Mouse (Mus musculus) hindbrain, embryonic 11.5 days (tissue): Measurements from ENCODE around the gene Cacna2d4. TPM values are rescaled to one million over a fixed set of nuclear protein-coding genes. Genes with fewer than 3 reads are reported as not detected.
"Not testable (repeated sequence)": the region's sequence is repeated elsewhere in the genome, so short reads cannot be mapped to it uniquely, and the experiment has no call there.

Experiments
- ATAC-seq: fragments of 200-750 bp; cut with Nextera tagmentation; 2 replicates; pipeline ENCODE4 v1.8.0; 2017; ENCODE audit warnings: mild to moderate bottlenecking, moderate TSS enrichment, moderate library complexity; ENCODE audit not compliant: low FRiP score
- DNase-seq: peaks from one replicate; pipeline ENCODE4 v3.0.0-alpha.2; 2015; ENCODE audit warnings: low spot score
- H3K27ac ChIP-seq: fragments of 300-500 bp; sonication (generic); 2 replicates; pipeline ENCODE4 v1.5.1; 2014; ENCODE audit warnings: mild to moderate bottlenecking, low read depth, low read length
- H3K27me3 ChIP-seq: fragments of 300-500 bp; sonication (generic); 2 replicates; pipeline ENCODE4 v1.6.1; 2014; ENCODE audit warnings: mild to moderate bottlenecking, low read length, moderate library complexity, mixed read lengths; ENCODE audit not compliant: control insufficient read depth, insufficient read depth
- H3K36me3 ChIP-seq: fragments of 300-500 bp; sonication (generic); 2 replicates; pipeline ENCODE4 v1.6.1; 2014; ENCODE audit warnings: mild to moderate bottlenecking, low read length, moderate library complexity, mixed read lengths; ENCODE audit not compliant: control insufficient read depth, insufficient read depth
- H3K4me1 ChIP-seq: fragments of 300-500 bp; sonication (generic); replicated peaks from 2 replicates; pipeline ENCODE4 v1.6.1; 2014; ENCODE audit warnings: low read length, mixed read lengths; ENCODE audit not compliant: control insufficient read depth, insufficient read depth
- H3K4me2 ChIP-seq: fragments of 300-500 bp; sonication (generic); replicated peaks from 2 replicates; pipeline ENCODE4 v1.6.1; 2014; ENCODE audit warnings: mild to moderate bottlenecking, low read depth, low read length
- H3K4me3 ChIP-seq: fragments of 300-500 bp; sonication (generic); 2 replicates; pipeline ENCODE4 v1.5.1; 2014; ENCODE audit warnings: low read depth, low read length
- H3K9ac ChIP-seq: fragments of 300-500 bp; sonication (generic); 2 replicates; pipeline ENCODE4 v1.6.1; 2014; ENCODE audit warnings: low read depth, low read length
- H3K9me3 ChIP-seq: fragments of 300-500 bp; sonication (generic); 2 replicates; pipeline ENCODE4 v1.6.1; 2016; ENCODE audit warnings: low read length; ENCODE audit not compliant: control insufficient read depth
- WGBS: fragments of 180-500 bp; shearing (Covaris S2); extraction: QIAGEN DNeasy Blood & Tissue Kit; methylation state at CpG from one replicate; pipeline ENCODE4 v1.1.7; 2014; 5-methylcytosine and 5-hydroxymethylcytosine counted together
- polyA plus RNA-seq: library from polyadenylated mRNA; unstranded; fragments of >200 nt; fragmentation: Nextera tagmentation; extraction: Ambion mirVana; gene quantifications from 2 replicates; pipeline ENCODE4 v1.2.1, GENCODE M21; 2014

Cacna2d4 gene
- polyA plus RNA-seq, 1 experiment from 2014 or later = 0.05 TPM

- H3K27me3 ChIP-seq, H3K9ac ChIP-seq, H3K4me2 ChIP-seq, DNase-seq, H3K9me3 ChIP-seq, H3K36me3 ChIP-seq, H3K4me1 ChIP-seq, H3K27ac ChIP-seq, ATAC-seq, H3K4me3 ChIP-seq: not testable (repeated sequence)
- WGBS = 81% methylated on average over 3 of the region's 4 CpGs
These were observed 130.5 kb downstream of the Cacna2d4 start for GRCm38 (mm10) chr6:119366800-119367199.

- Histone ChIP-seq H3K9me3 (no peaks in the 10 kb centered on the region), H3K27me3 (no peaks in the 10 kb centered on the region), H3K4me2 (no peak overlapping the region), H3K27ac (no peak overlapping the region), H3K9ac (no peak overlapping the region), H3K4me3 (no peak overlapping the region), H3K4me1 (no peaks in the 10 kb centered on the region), H3K36me3 (no peaks in the 10 kb centered on the region; the same call in 1 of the 2 replicates)
- DNase-seq (no peak), ATAC-seq (no peak)
- 98% methylated on average over 2 of the region's 2 CpGs for WGBS
These were observed 131.1 kb downstream of the Cacna2d4 start for GRCm38 (mm10) chr6:119367382-119367781.

GRCm38 (mm10) chr6:119371624-119372023 lies 135.3 kb downstream of the Cacna2d4 start:
- no peak overlapping the region for H3K4me3 ChIP-seq
- no peak overlapping the region for H3K27ac ChIP-seq
- no peaks in the 10 kb centered on the region for H3K9me3 ChIP-seq
- H3K9ac ChIP-seq = no peak overlapping the region
- no peak for ATAC-seq
- no peaks in the 10 kb centered on the region; the same call in 1 of the 2 replicates for H3K36me3 ChIP-seq
- DNase-seq = no peak
- H3K4me2 ChIP-seq = no peak overlapping the region
- no peaks in the 10 kb centered on the region for H3K4me1 ChIP-seq
- no peaks in the 10 kb centered on the region for H3K27me3 ChIP-seq

DNA sequence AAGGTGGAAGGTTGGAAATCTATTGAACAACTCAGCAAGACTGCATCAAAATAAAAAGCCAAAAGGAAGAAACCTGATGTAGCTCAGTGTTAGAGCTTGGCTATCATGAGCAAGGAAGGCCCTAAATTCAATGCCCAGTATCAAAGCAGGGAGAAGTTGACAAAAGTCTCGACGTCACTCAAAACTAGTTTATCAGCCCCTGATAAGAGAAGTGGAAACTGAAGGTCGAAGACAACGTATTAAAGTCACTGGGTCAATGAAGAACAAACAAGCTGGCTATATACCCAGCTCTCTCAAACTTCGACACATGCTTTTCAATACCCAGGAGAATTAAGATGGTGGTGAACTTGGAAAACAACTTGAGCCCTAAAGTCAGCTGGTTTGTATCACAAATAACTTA lies 135.9 kb downstream of the Cacna2d4 start:
- Histone ChIP-seq H3K27me3 (no peaks in the 10 kb centered on the region), H3K27ac (no peak overlapping the region), H3K9ac (no peak overlapping the region), H3K9me3 (no peaks in the 10 kb centered on the region), H3K4me3 (no peak overlapping the region), H3K4me2 (no peak overlapping the region), H3K4me1 (no peaks in the 10 kb centered on the region), H3K36me3 (no peaks in the 10 kb centered on the region; the same call in 1 of the 2 replicates)
- ATAC-seq (no peak), DNase-seq (no peak)
- WGBS = 92% methylated on average over 5 of the region's 5 CpGs

DNA sequence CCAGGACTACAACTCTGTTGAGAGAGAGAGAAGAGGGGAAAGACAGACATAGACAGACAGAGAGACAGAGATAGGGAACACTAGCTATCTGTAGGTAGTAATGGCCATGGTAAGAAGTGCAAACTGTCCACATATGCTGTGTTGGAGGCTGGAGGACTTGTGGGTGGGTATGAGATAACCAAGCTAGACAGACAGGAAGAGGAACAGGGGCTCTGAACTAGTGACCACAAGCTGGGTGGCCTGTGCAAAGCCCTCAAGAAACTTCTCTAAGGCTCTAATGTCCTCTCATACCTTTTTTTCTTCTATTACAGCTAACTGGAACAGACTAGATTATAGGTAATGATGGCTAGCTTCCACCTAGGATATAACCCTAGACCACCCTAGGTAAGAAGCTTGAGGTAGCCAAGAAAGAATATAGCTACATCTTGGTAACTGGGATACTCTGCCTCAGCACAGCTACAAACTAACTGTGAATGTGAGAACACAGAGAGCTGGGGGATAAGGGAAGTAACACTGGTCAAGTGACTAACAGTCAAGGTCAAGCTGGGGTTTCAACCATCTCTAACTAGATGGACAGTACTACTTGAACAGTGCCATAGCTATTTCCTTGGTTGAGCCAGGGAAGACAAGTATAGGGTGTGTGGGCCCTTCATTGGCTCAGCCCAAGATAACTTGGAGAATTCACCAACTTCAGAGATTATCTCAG lies 136.8 kb downstream of the Cacna2d4 start:
- DNase-seq (no peak), ATAC-seq (no peak)
- Histone ChIP-seq H3K4me2 (no peak overlapping the region), H3K4me3 (no peak overlapping the region), H3K27me3 (no peaks in the 10 kb centered on the region), H3K4me1 (no peaks in the 10 kb centered on the region), H3K36me3 (no peaks in the 10 kb centered on the region), H3K27ac (no peak overlapping the region), H3K9ac (no peak overlapping the region), H3K9me3 (no peaks in the 10 kb centered on the region)

GRCm38 (mm10) chr6:119375035-119375434 lies 138.7 kb downstream of the Cacna2d4 start:
- DNase-seq = no peak

GRCm38 (mm10) chr6:119377613-119378012 lies 141.3 kb downstream of the Cacna2d4 start:
- no peak overlapping the region for H3K4me2 ChIP-seq
- no peak for DNase-seq
- H3K27me3 ChIP-seq = no peaks in the 10 kb centered on the region
- 70% methylated on average over 2 of the region's 2 CpGs for WGBS
- no peaks in the 10 kb centered on the region for H3K9me3 ChIP-seq
- no peak for ATAC-seq
- H3K4me3 ChIP-seq = no peak overlapping the region
- no peaks in the 10 kb centered on the region for H3K4me1 ChIP-seq
- H3K27ac ChIP-seq = no peak overlapping the region
- no peaks in the 10 kb centered on the region for H3K36me3 ChIP-seq
- H3K9ac ChIP-seq = no peak overlapping the region

More at GRCm38 (mm10) chr6:119375035-119375434, 138.7 kb downstream of the Cacna2d4 start:
- no peak overlapping the region for H3K4me2 ChIP-seq
- H3K4me1 ChIP-seq = no peaks in the 10 kb centered on the region
- no peak overlapping the region for H3K9ac ChIP-seq
- WGBS = 76% methylated on average over 5 of the region's 5 CpGs
- no peaks in the 10 kb centered on the region for H3K36me3 ChIP-seq
- H3K9me3 ChIP-seq = no peaks in the 10 kb centered on the region
- no peak overlapping the region for H3K4me3 ChIP-seq
- no peak overlapping the region for H3K27ac ChIP-seq
- ATAC-seq = no peak
- H3K27me3 ChIP-seq = no peaks in the 10 kb centered on the region

- ATAC-seq = no peak
- no peak for DNase-seq
- H3K36me3 ChIP-seq = no peaks in the 10 kb centered on the region
- H3K27ac ChIP-seq = no peak overlapping the region
- H3K27me3 ChIP-seq = no peaks in the 10 kb centered on the region
- H3K4me3 ChIP-seq = no peak overlapping the region
- H3K9me3 ChIP-seq = no peaks in the 10 kb centered on the region
- no peak overlapping the region for H3K9ac ChIP-seq
- WGBS = 86% methylated on average over 1 of the region's 1 CpGs
- no peaks in the 10 kb centered on the region for H3K4me1 ChIP-seq
- no peak overlapping the region for H3K4me2 ChIP-seq
These were observed 142.3 kb downstream of the Cacna2d4 start for GRCm38 (mm10) chr6:119378631-119379030.

- no peak for DNase-seq
- Histone ChIP-seq H3K4me3 (no peak overlapping the region), H3K27ac (no peak overlapping the region), H3K9ac (no peak overlapping the region), H3K27me3 (no peaks in the 10 kb centered on the region), H3K4me1 (no peaks in the 10 kb centered on the region), H3K4me2 (no peak overlapping the region), H3K36me3 (no peaks in the 10 kb centered on the region), H3K9me3 (no peaks in the 10 kb centered on the region)
- ATAC-seq = no peak
- 97% methylated on average over 1 of the region's 1 CpGs for WGBS
These were observed 149.3 kb downstream of the Cacna2d4 start for GRCm38 (mm10) chr6:119385668-119386067.
